Mouse (Mus musculus): ENCODE results near the gene Orm2. TPM values are rescaled to one million over a fixed set of nuclear protein-coding genes. Genes with fewer than 3 reads are reported as not detected.

The Orm2 gene
- total and polyA plus RNA-seq, 2 experiments from 2014 or later, result not detected

- no peak for TF ChIP-seq CTCF (IDR thresholded peaks at IDR 0.05; ENCODE audit: low read depth)
- peak; percentile 94 for ATAC-seq
- DNase-seq, result peak; percentile 96
- H3K4me3 ChIP-seq (ENCODE audit: low read depth, low read length), result peak overlapping the region; percentile 57
- WGBS, result under 1% methylated on average over 19 of the region's 19 CpGs
- peak overlapping the region; percentile 55 for H3K27ac ChIP-seq (ENCODE audit: low read depth, low read length)
- no peaks in the 10 kb centered on the region for H3K9me3 ChIP-seq (ENCODE audit: low read length)
- no peaks in the 10 kb centered on the region for H3K27me3 ChIP-seq (ENCODE audit: insufficient read depth, low read length)
- H3K4me2 ChIP-seq (ENCODE audit: low read depth), result peak overlapping the region; percentile 100
- H3K36me3 ChIP-seq (ENCODE audit: insufficient read depth), result no peaks in the 10 kb centered on the region
- H3K9ac ChIP-seq, result peak overlapping the region; percentile 59
- peaks cover 11% of the 10 kb centered on the region; the same call in 1 of the 2 replicates for H3K4me1 ChIP-seq (ENCODE audit: insufficient read depth)
These were observed 48.3 kb downstream of the Orm2 start for GRCm38 (mm10) chr4:63410583-63410934.

GRCm38 (mm10) chr4:63411222-63411621 lies 49.0 kb downstream of the Orm2 start:
- H3K4me1 ChIP-seq (ENCODE audit: insufficient read depth), result 0 out of 2 replicates have a peak, but pooled peaks cover 9% of the 10 kb centered on the region
- no peak overlapping the region for H3K27ac ChIP-seq (ENCODE audit: low read depth, low read length)
- no peak overlapping the region for H3K4me3 ChIP-seq (ENCODE audit: low read depth, low read length)
- TF ChIP-seq CTCF (IDR thresholded peaks at IDR 0.05; ENCODE audit: low read depth), result no peak
- H3K36me3 ChIP-seq (ENCODE audit: insufficient read depth), result 0 out of 2 replicates have a peak, but pooled peaks cover 7% of the 10 kb centered on the region
- H3K4me2 ChIP-seq (ENCODE audit: low read depth), result peak overlapping the region; percentile 100
- DNase-seq, result no peak
- 64% methylated on average over 5 of the region's 5 CpGs for WGBS
- H3K27me3 ChIP-seq (ENCODE audit: insufficient read depth, low read length), result no peaks in the 10 kb centered on the region
- no peak overlapping the region for H3K9ac ChIP-seq
- H3K9me3 ChIP-seq (ENCODE audit: low read length), result no peaks in the 10 kb centered on the region
- ATAC-seq, result no peak

DNA sequence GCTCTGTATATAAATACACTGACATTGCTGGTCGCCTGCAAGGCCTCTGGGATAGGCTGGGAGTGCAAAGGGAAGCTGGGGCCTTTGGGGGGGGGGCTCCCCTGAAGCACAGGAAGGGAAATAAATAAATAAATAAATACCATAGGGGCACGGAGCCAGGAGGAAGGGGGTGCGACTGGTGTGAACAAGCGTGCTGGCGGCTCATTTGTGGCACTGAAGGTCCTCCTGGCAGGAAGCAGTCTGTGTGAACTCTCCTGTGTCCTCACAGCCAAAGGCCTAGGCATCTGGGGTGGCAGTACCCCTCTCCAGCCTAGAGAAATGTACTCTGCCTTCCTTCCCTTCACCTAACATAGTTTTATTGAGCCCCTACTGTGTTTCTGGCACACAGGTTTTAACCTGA lies 52.7 kb downstream of the Orm2 start:
- no peak for TF ChIP-seq CTCF (IDR thresholded peaks at IDR 0.05; ENCODE audit: low read depth)
- no peak overlapping the region for H3K9ac ChIP-seq
- no peak overlapping the region for H3K4me3 ChIP-seq (ENCODE audit: low read depth, low read length)
- 73% methylated on average over 5 of the region's 5 CpGs for WGBS
- no peak overlapping the region for H3K4me2 ChIP-seq (ENCODE audit: low read depth)
- H3K27me3 ChIP-seq (ENCODE audit: insufficient read depth, low read length), result no peaks in the 10 kb centered on the region
- no peak overlapping the region for H3K27ac ChIP-seq (ENCODE audit: low read depth, low read length)
- DNase-seq (no peak), ATAC-seq (no peak)
- H3K4me1 ChIP-seq (ENCODE audit: insufficient read depth), result 0 out of 2 replicates have a peak, but pooled peaks cover 2% of the 10 kb centered on the region
- H3K9me3 ChIP-seq (ENCODE audit: low read length), result no peaks in the 10 kb centered on the region
- H3K36me3 ChIP-seq (ENCODE audit: insufficient read depth), result 0 out of 2 replicates have a peak, but pooled peaks cover 13% of the 10 kb centered on the region

Other genes with a start within 250 kb of the Orm2 start
- not detected in 2 replicates for gene Ambp, start 207.7 kb upstream of the Orm2 start, total RNA-seq (2014; rRNA removed)
- not detected in 2 replicates for gene Ambp, start 207.7 kb upstream of the Orm2 start, polyA plus RNA-seq (2015; fragmentation: Nextera tagmentation; extraction: Ambion mirVana)
- 0.19 TPM in 1 of 2 replicates, not detected in the other for gene Kif12, start 190.3 kb upstream of the Orm2 start, total RNA-seq (2014; rRNA removed)
- not detected in 2 replicates for gene Kif12, start 190.3 kb upstream of the Orm2 start, polyA plus RNA-seq (2015; fragmentation: Nextera tagmentation; extraction: Ambion mirVana)
- 2.2 and 5.3 TPM in 2 replicates for gene Col27a1, start 148.4 kb upstream of the Orm2 start, total RNA-seq (2014; rRNA removed)
- gene Col27a1, start 148.4 kb upstream of the Orm2 start, polyA plus RNA-seq (2015; fragmentation: Nextera tagmentation; extraction: Ambion mirVana), result 0.33 and 0.56 TPM in 2 replicates
- not detected in 2 replicates for gene Orm1, start 17.9 kb upstream of the Orm2 start, total RNA-seq (2014; rRNA removed)
- gene Orm1, start 17.9 kb upstream of the Orm2 start, polyA plus RNA-seq (2015; fragmentation: Nextera tagmentation; extraction: Ambion mirVana), result not detected in 2 replicates
- not detected in 2 replicates for gene Orm3, start 6.3 kb upstream of the Orm2 start, total RNA-seq (2014; rRNA removed)
- gene Orm3, start 6.3 kb upstream of the Orm2 start, polyA plus RNA-seq (2015; fragmentation: Nextera tagmentation; extraction: Ambion mirVana), result not detected in 2 replicates
- 3.5 and 6.1 TPM in 2 replicates for gene Akna, start 40.9 kb downstream of the Orm2 start, total RNA-seq (2014; rRNA removed)
- 1.2 and 3.8 TPM in 2 replicates for gene Akna, start 40.9 kb downstream of the Orm2 start, polyA plus RNA-seq (2015; fragmentation: Nextera tagmentation; extraction: Ambion mirVana)
- gene Whrn, start 133.5 kb downstream of the Orm2 start, total RNA-seq (2014; rRNA removed), result 9.8 and 13.0 TPM in 2 replicates
- 2.6 and 3.8 TPM in 2 replicates for gene Whrn, start 133.5 kb downstream of the Orm2 start, polyA plus RNA-seq (2015; fragmentation: Nextera tagmentation; extraction: Ambion mirVana)
- 222 and 234 TPM in 2 replicates for gene Atp6v1g1, start 182.3 kb downstream of the Orm2 start, total RNA-seq (2014; rRNA removed)
- gene Atp6v1g1, start 182.3 kb downstream of the Orm2 start, polyA plus RNA-seq (2015; fragmentation: Nextera tagmentation; extraction: Ambion mirVana), result 389 and 442 TPM in 2 replicates
- 4.5 and 5.9 TPM in 2 replicates for gene Tmem268, start 196.3 kb downstream of the Orm2 start, total RNA-seq (2014; rRNA removed)
- 4.2 and 5.5 TPM in 2 replicates for gene Tmem268, start 196.3 kb downstream of the Orm2 start, polyA plus RNA-seq (2015; fragmentation: Nextera tagmentation; extraction: Ambion mirVana)
- gene Gm11213, start 242.8 kb downstream of the Orm2 start, total RNA-seq (2014; rRNA removed), result not detected in 2 replicates
- gene Gm11213, start 242.8 kb downstream of the Orm2 start, polyA plus RNA-seq (2015; fragmentation: Nextera tagmentation; extraction: Ambion mirVana), result not detected in 2 replicates

Measured in forebrain, postnatal 0 days (tissue).